Mouse (Mus musculus): ENCODE measurements around the gene Bhmt2. TPM values are rescaled to one million over a fixed set of nuclear protein-coding genes. Genes with fewer than 3 reads are reported as not detected.
A peak's percentile ranks its signal among the peaks of the same experiment; 100 is the strongest.

Gene Bhmt2
- total RNA-seq (2021): under 1 TPM; 0.41 TPM
- long read RNA-seq, experiment 1, partial matches to known transcripts: 1 of 1 reads
- long read RNA-seq, experiment 1, other reads (novel, unspliced or antisense): 0 of 1 reads
- long read RNA-seq, experiment 2, partial matches to known transcripts: 0 of 1 reads
- long read RNA-seq, experiment 2, other reads (novel, unspliced or antisense): 0 of 1 reads

DNA sequence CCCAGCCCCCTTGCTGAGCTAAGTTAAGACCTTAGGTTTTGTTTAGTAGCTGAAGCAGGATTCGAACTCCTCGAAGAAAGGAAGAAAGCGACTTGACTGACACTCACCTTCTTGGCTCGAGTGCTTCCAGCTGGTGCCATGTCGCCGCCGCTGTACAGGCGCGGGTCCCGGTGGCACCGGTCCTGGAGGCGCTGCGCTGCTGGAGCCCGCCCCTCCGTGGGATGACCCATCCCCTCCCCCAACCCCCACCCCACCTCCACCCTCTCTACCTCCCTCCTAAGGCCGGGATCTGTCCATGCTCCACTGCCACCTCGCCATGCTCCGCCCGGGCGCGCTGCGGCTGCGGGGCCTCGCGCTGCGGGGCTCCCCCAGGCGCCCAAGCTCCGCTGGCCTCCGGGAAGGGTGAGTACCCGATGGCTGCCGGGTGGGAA is at the start of gene Bhmt2, which contains the start of gene Dmgdh:
Bhmt2 (minus strand) TSS at position 172 of the 431 bp plus-strand sequence.
Dmgdh (plus strand) TSS at position 303 of the 431 bp plus-strand sequence.
- no peak for DNase-seq (ENCODE audit: low spot score in 2 of 2)

DNA sequence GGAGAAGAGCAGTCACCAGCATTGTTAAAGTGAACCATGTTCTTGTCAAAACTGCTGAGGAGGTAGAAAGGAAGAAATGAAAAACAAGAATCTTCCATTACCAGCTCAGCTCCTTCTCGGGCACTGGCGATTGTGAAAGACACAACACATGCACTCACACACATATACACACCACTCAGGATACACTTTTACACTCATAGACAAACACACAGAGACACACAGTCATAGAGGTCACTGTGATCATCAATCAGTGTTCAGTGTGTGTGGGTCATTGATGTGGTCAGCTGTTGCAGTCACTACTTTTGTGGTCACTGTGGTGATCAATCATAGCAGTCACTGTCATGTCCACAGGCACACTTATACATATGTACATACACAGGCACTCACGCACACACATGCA is 49.4 kb upstream of the Bhmt2 start:
- DNase-seq (ENCODE audit: low spot score in 2 of 2): no peak

DNA sequence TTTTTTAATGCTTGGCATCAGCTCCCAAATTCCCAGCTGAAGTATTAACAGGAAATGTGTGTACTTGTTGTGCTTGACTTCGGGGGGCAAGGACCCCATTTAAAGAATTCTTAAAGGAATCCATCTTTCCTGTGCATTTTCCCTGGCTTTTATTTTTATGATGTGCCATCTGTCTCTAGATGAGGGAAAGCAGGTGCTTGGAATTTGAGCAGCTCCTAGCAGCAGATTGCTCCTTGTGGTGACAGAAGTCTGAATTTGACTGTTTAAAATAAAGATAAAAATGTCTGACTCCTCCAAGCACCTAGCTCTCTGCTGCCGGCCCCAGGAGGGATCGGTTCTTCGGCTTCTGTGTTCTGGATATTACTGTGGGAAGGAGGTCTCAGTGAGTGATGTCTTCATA is 47.8 kb upstream of the Bhmt2 start:
- peak; percentile 17 to 63 for DNase-seq (ENCODE audit: low spot score in 2 of 2)

DNA sequence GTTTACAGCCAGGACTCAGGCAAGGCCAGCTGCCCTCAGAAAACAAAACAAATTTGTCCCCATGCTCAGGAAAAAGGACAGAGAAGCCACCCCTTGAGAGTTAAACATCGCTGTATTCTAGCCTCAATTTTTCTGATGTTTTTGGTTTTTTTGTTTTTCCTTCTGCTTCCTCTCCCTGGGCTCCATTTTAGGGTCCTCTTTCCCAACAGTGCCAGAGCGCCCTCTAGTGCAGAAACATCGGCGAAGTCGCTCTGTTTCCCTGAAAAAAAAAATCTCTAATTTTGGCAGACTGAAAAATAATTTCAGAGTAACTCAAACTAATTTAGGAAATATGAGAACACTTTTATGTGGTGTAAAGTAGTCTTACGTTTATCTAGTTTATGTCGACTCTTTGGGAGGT is 44.8 kb upstream of the Bhmt2 start:
- peak; percentile 63 to 77 for DNase-seq (ENCODE audit: low spot score in 2 of 2)

DNA sequence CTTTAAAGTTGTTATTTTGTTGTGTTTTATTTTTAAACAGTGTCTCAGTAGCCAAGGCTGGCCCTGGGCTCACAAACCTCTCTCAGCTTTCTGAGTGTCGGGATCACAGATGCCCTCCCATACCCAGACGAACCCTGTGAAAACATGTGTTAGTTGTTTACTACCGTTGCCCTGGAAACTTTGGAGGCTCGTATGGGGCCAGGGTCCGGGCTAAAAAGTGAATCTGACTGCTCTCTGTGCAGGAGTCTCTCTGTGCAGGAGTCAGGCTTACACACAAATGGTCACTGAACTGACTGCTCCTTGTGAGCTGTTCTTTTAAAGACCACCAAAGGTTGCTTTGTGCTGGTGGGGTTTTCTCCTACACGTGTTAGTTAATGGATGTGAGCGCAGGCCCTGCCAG is 43.0 kb upstream of the Bhmt2 start:
- DNase-seq (ENCODE audit: low spot score in 2 of 2): no peak

DNA sequence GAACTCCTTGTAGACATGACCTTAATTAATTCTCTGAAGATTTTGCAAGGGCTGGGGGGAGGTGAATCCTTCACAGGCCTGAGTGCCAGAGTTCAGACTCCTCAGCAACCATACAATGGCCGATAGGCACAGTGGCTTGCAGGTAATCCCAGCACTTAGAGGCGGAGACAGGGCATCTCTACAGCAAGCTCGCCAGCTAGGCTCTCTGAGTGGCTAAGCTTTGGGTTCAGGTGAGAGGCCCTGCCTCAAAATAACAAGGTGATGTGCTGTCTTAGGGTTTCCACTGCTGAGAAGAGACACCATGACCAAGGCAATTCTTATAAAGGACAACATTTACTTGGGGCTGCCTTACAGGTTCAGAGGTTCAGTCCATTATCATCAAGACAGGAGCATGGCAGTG is 39.7 kb upstream of the Bhmt2 start:
- DNase-seq (ENCODE audit: low spot score in 2 of 2): no peak

DNA sequence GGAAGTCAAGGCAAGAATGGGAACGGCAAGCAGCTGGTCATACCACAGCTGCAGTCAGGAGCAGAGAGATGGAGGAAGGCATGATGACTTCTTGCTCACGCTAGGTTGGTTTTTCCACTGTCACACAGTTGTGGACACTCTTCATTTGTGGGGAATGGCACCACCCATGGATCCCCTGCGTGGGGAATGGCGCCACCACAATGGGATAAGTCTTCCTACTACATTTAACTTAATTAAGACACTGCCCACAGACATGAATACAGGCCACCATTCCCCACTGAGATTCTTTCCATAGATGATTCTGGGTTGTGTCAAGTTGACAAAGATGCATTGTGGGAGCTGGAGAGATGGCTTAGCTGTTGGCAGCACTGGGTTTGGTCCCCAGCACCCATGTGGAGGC is 38.3 kb upstream of the Bhmt2 start:
- no peak for DNase-seq (ENCODE audit: low spot score in 2 of 2)

DNA sequence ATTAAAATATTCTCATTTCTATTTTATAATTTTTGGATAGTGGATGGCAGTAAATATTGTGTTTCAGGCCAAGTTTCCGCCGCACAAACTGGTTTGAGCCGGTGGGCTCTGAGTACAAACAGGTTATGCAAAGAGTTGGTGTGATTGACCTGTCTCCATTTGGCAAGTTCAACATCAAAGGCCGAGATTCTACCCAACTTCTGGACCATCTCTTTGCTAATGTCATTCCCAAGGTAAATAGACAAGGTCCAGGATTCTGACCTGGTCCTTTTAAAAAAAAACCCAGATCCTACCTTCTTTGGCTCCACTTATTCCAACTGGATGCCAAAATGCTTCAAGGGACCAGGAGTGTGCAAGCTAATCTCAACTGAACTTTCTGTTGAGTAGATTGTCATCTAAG is 37.1 kb upstream of the Bhmt2 start:
- DNase-seq (ENCODE audit: low spot score in 2 of 2): no peak

DNA sequence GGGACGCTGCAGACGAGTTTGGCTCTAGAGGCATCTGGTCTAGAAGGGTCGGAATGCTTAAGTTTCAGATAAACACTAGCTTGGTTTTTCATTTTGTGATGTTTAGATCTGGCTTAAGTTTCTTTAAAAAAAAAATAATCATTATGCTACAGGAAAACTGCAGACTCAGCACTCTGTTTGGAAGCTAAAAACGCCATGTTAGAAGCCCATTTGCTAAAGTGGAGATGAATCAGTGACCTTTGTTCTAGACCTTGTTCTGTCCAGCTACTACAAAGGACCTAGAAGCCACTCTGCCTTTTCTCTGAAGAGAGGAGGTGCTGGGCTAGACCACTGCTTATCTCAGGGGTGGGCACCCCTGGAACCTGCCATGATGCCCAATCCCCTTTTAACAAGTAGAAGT is 36.2 kb upstream of the Bhmt2 start:
- DNase-seq (ENCODE audit: low spot score in 2 of 2): no peak

DNA sequence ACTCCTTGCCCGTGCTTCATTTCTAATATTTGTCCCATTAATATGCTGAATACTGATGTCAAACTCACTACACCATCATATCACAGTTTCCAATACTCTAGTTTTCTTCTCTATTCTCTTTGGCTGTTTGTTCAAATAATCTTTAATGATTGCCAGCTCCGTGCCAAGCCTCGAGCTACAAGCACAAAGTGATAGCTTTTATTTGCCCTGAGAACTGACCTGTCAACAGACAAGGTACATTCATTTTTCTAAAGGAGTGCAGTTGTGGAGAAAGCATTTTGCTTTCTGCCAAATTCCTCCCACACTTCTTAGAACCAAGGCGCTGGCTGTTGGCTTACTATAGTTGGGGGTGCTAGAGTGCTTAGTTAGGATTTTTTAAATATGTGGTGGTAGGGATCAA is 33.2 kb upstream of the Bhmt2 start:
- DNase-seq (ENCODE audit: low spot score in 2 of 2): no peak

DNA sequence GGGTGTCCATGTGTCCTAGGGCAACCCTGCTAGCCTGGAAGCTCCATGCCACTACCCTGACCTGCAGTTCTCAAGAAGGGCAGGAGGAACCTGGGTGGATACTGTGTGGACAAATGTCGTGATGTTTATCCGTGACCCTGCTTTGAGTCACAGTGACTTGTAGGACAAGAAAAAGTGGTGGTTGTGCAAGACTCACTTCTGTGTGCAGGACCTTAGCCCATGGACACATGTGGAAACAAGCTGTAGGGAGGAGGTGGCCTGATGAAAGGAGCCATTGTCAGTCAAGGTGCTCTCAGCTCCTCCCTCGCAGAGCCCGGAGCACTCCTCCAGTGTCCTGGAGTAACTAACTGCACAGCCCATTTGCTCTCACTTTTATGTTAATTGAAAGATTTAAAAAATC is 31.6 kb upstream of the Bhmt2 start:
- DNase-seq (ENCODE audit: low spot score in 2 of 2): no peak

DNA sequence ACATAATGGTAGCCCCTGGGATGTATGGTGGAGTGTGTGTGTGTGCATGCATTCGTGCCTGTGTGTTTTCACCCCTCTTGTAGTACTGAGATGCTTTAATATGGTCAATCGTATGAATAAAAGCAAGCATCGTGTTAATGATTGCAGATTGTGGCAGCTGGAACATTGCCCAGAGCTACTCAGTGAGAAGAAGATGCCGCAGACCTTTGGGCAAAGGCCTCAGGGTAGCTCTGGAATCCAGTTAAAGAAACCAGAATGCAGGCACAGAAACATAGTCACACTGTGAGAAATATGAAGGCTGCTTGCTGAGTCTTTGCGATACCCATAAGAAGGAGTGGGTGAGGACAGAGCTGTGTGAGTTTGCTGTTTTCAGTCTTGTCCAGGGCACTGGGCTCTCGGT is 24.8 kb upstream of the Bhmt2 start:
- no peak for DNase-seq (ENCODE audit: low spot score in 2 of 2)

DNA sequence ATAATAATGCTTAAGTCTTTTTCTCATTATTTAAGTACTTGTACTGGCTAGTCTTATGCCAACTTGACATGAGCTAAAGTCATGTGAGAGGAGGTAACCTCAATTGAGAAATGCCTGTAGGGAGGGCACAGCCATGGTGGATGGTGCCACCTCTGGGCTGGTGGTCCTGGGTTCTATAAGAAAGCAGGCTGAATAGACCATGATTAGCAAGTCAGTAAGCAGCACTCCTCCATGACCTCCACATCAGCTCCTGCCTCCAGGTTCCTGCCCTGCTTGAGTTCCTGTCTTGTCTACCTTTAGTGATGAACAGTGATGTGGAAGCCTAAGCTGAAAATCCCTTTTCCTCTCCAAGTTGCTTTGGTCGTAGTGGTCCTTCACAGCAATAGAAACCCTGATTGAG is 16.7 kb upstream of the Bhmt2 start:
- DNase-seq (ENCODE audit: low spot score in 2 of 2): no peak

DNA sequence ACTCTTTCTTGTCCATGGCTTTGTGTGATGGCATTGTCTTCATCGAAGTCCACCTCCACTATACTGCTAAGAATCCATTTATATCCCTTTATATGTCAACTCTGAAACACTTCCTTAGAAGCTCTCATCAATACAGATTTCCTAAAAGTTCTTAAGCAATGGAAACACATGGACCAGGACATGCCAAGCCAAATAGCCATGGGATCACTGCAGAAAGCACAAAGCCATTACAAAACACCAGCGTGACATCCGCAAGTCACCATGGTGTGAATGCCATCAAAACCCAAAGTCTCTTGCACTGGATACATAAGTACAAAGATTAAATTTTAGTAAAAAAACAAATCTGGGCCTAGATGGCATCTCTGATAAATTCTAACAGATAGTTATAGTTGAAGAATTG is 15.5 kb upstream of the Bhmt2 start:
- DNase-seq (ENCODE audit: low spot score in 2 of 2): no peak

DNA sequence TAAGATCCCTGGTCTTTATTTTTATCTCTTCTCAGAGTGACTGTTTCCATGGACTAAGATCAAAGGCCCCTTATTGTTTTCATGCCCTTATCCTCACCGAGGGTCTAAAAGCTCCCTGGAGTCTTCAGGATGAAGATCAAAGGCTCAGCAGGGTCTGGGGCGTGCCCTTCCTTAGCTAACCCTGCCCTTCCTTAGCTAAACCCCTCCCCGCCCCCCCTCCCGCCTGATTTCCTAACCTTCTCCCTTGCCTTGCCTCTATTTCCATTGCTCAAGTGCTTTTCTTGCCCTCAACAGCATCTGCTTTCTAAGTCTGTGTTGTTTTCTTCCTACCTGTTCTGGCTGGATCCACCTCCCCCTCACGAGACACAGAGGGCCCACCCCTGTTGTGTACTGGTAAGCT is 13.2 kb upstream of the Bhmt2 start:
- no peak for DNase-seq (ENCODE audit: low spot score in 2 of 2)

DNA sequence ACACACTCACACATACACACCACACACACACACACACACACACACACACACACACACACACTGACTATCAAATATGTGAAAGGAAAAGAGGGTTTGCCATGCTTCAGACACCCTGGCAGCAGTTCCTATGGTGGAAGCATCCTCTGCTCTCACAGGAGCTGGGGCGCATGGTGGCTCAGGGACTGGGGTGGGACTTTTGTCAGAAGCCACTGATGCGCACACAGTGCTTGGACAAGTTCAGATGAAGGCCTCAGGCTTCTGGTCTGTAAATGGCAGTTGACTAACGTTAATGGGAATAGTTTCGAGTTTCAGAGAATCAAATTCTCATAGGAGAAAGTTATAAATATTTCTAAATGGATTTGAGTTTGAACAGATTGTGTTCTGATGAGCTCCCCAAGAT is 11.1 kb upstream of the Bhmt2 start:
- no peak for DNase-seq (ENCODE audit: low spot score in 2 of 2)

DNA sequence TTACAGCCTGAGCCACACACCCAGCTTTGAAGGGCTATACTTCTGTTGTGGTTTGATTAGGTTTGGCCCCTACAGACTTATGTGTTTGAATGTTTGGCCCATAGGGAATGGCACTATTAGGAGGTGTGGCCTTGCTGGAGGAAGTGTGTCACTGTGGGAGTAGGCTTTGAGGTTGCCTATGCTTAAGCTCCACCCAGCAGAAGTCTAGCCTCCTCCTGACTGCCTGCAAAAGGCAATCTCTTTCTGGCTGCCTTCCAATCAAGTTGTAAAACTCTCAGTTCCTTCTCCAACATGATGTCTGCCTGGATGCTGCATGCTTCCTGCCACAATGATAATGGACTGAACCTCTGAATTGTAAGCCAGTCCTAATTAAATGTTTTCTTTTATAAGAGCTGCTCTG is 9.2 kb upstream of the Bhmt2 start:
- no peak for DNase-seq (ENCODE audit: low spot score in 2 of 2)

DNA sequence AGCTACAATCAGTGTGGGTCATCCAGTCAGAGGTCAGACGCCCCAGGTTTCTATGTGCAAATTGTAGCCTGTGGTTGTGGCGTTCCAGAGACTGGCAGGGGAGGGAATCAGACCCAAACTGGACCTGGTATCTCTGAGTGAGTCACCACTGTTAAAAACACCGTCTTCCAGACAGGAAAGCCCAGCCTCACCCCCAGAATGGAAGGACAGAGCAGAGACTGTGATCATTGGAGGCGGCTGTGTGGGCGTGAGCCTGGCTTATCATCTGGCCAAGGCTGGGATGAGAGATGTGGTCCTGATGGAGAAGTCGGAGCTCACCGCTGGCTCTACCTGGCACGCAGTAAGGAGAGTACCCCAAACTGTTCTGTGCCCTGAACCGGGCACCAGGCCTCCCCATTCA is 2.8 kb upstream of the Bhmt2 start:
- DNase-seq (ENCODE audit: low spot score in 2 of 2): no peak

DNA sequence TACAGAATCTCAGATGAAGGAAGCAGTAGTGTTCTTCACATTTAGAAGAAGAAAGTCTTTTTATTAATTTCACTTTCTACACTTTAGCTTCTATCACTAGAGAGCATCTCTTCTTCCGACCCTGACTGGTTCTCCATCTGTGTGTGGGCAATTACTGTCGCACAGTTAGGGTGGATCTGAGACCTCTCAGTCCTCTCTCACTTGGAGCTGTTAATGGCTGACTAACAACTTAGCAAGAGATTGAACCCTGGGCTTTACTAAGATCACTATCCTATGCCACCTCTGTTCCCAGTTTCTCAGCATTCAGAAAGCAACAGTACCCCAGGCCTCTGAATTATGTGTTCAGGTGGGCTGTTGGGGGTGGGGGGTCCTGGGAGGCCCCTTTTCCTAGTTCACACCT is 806 bp downstream of the Bhmt2 start:
- no peak for DNase-seq (ENCODE audit: low spot score in 2 of 2)

DNA sequence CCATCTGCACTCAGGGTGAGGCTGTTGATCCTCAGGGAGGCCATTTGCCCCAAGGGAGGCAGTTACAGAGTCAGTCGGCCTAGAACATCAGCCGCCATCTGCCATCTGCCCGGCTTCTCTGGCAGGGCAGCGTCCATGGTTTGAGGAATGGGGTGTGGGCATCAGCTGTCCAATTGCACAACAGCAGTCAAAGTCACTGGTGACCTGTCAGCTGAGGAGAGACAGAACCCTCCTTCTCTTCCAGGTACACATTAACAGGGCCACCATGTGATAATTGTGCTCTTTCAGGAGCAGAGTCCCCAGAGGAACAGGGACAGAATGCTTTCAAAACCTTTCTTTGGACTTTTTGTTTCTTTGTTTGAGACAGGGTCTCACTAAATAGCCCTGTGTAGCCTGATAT is 1.7 kb downstream of the Bhmt2 start:
- no peak for DNase-seq (ENCODE audit: low spot score in 2 of 2)

DNA sequence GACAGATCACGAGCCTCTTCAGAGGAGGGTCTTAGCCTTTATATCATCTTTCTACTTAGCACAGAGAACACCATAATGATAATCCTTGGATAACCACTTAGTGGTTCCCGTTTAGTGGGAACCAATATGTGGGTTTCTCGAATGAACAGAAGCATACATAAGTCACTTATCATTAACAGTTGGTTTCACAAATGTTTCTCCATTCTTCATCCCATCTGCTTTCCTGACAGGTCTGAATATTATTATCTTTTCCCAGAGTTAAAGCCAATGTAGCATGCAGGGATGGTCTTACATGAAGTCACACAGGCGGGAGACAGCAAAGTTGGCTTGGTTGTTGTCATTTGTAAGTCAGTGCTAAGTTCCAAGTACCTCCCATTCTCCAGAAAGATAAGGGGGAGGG is 6.5 kb downstream of the Bhmt2 start:
- peak in 1 of 2 experiments; percentile 77 for DNase-seq (ENCODE audit: low spot score in 2 of 2)

DNA sequence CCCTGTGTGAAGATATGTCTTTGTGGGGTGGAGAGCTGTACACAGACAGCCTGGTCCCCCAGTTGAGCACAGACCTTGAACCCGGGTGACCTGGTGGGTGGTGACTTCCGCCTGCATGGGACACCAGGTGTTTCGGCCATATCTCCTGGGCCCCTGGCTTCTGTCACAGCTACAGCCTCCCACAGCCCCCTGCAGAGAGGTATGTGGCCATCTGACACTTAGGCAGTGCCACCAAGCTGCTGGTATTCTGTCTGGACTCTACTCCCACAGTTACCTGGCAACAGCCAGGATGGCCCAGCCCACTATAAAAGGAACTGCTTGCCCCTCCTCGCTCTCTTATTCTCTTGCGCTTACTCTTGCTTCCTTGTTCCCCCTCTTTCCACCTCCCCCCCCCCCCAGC is 16.2 kb downstream of the Bhmt2 start:
- no peak for DNase-seq (ENCODE audit: low spot score in 2 of 2)

DNA sequence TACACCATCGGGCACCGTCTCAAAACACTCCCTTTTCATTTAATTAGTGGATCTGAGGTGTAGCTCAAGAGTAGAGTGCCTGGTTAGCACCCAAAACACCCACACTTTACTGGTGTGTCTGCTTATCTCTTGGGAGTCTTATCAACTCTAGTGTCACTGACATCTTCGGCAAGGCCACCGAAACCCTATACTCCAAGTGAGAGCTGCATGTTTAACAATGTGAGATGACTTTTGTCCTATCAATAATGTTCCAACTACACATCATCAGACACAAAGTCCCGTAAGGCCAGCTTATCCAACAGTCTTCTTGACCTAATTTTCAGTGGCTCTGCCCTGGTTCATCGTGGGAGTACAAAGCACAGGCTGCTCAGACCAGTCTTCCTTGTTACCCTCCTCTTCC is 20.7 kb downstream of the Bhmt2 start:
- no peak for DNase-seq (ENCODE audit: low spot score in 2 of 2)

Data from layer of hippocampus, postnatal 14 days (tissue).